Mouse (Mus musculus) heart, postnatal 14 days (tissue): Measurements from ENCODE around the gene Ypel2. TPM values are rescaled to one million over a fixed set of nuclear protein-coding genes. Genes with fewer than 3 reads are reported as not detected.
"Not testable (repeated sequence)": the region's sequence is repeated elsewhere in the genome, so short reads cannot be mapped to it uniquely, and the experiment has no call there.

ENCODE experiments used
- DNase-seq, 2 experiments: peaks; one replicate each; pipeline ENCODE4 v3.0.0; 2021 to 2022
- intact Hi-C: fragments of 180-260 bp; cut with DNase I; formaldehyde crosslinking; loops from one replicate; pipeline ENCODE4 v1.15.1; 2025
- long read RNA-seq, 2 experiments: library from polyadenylated mRNA; stranded (forward); transcript quantifications; one replicate each; pipeline ENCODE4 v2.0.0; 2021
- total RNA-seq, 2 experiments: library from RNA; stranded (reverse); gene quantifications; 2 replicates each; pipeline ENCODE4 v1.2.3; 2021

Ypel2 gene
- 10 to 100 TPM; 24.7 to 24.8 TPM for total RNA-seq
- long read RNA-seq, experiment 1, full-length matches to known transcripts: 5 of 14 reads
- long read RNA-seq, experiment 1, partial matches to known transcripts: 0 of 14 reads
- long read RNA-seq, experiment 1, other reads (novel, unspliced or antisense): 9 of 14 reads
- long read RNA-seq, experiment 2, full-length matches to known transcripts: 9 of 15 reads
- long read RNA-seq, experiment 2, partial matches to known transcripts: 0 of 15 reads
- long read RNA-seq, experiment 2, other reads (novel, unspliced or antisense): 6 of 15 reads

DNA sequence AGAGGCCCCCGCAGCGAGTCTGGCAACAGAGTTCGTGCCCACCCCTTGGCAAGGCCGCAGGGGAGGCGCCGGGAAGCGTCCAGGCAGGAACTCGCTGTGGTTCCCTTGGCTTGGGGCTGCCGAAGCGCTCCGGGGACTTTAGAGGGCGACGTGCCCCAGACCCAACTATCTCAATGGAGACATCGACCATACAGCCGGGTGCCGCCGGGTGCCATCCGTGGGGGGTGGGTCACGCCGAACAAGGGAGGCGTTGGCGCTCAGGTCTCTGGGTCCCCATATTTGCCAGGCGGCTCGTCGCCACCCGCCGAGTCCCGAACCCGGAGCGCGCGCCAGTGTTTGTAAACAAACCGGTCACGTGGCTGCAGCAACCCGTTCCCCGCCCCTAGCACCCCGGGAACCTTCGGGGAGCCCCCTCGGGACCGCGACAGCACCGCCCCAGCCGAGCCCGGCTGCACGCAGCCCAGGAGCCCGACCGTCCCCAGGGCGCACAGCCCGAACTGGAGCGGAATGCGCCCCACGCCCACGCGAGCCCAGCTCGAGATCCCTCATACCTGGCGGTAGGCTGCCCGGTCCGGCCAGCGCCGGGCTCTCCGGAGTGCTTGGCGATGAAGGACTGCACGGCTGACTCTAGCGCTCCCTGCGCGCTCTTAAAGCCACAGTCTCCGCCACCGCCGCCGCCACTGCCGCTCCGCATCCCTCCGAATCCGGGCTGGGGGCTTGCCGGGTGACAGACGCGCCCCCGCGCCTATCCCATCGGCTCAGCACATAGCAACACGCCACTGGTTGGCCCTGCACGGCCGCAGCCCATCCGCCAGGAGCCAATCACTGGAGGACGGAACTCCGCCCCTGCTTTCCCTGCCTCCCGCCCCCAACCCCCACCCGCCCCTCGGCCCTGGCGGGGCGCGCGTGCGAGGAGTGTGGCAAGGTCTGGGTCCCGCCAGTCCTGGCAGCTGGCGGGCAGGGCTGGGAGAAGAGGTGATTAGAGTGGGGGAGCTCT is at the start of gene Ypel2:
Gene Ypel2 (minus strand): TSS at position 667 of the 997 bp plus-strand sequence.
- peak; percentile 97 to 98 for DNase-seq
- intact Hi-C loops: loop anchor here (2.0 to 10.0 kb wide), 3 partner anchors 35 to 99 kb away; no protein-coding TSS in a partner anchor

GRCm38 (mm10) chr11:87043052-87043451 is 49.5 kb upstream of the Ypel2 start:
- intact Hi-C loops: no loop called here
- DNase-seq: no peak

- no peak for DNase-seq
- intact Hi-C loops: no loop called here
Measured at GRCm38 (mm10) chr11:87039307-87039963, 45.9 kb upstream of the Ypel2 start.

GRCm38 (mm10) chr11:87036180-87036579 is 42.7 kb upstream of the Ypel2 start:
- intact Hi-C loops: no loop called here
- DNase-seq: no peak

DNA sequence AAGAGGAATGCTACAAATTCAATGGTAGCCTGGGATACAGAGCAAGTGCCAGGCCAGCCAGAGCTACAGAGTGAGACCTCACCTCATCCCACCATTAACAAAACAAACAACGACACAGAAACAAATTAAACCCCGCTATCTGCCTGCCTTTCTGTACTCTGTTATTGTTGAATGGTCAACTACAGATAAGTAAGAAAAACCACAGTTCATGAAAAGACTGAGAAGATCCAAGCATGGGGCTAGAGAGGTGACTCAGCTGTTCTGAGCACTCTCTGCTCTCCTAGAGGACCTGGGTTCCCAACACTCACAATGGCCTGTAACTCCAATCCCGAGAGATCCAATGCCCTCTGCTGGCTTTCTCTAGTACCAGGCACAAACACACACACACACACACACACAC is 34.7 kb upstream of the Ypel2 start:
- DNase-seq: no peak
- intact Hi-C loops: no loop called here

DNA sequence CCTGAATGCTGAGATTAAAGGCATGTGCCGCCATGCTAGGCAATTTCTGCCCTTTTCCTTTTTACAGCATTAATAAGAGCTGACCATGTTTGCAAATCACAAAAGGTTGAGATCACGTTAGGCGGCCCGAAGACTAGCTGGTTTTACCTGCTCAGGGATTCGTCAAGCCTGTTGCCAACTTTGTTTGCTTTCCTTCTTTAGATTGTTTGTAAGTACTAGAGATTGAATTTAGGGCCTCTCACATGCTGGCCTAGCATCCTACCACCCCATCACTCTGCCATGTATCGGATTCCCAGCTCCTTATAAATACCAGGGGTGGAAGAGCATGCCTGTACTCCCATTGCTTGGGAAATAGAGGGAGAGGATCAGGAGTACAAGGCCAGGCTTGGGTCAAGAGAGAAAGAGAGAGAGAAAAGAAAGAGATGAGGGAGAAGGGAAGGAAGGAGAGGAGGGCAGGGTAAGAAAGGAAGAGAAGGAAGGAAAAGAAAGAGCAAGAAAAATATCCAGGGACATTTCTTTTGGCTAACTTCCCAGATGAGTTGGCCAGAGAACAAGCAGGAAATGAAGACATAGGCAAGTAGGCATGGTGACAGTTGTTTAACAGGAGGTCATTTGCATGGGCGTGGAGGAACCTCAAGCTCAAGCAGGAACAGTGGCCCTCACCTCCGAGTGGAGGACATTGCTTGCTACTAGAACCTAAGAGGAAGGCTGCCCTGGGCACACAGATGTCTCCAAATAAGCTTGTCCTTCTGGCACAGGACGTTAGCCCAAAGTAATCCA is 32.8 kb upstream of the Ypel2 start:
- intact Hi-C loops: no loop called here

DNA sequence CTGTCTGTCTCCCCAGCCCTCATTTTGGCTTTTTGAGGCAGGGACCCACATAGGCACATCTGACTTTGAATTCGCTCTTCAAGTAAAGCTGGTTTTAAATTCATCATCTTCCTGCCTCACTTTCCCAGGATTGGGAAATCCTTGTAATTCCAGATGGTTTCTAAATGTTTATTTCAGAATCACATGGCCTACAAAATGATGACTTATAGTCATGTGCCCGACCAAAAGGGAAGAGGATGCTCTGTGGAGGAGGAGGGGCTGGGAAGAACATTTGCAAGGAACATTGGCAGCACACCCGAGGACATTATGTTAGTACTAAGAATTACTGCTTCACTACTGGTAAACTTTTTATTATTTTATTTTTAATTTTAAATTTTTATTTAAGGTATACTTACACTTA is 31.8 kb upstream of the Ypel2 start:
- intact Hi-C loops: no loop called here
- no peak for DNase-seq

More for the DNA sequence above, 32.8 kb upstream of the Ypel2 start:
- no peak for DNase-seq

DNA sequence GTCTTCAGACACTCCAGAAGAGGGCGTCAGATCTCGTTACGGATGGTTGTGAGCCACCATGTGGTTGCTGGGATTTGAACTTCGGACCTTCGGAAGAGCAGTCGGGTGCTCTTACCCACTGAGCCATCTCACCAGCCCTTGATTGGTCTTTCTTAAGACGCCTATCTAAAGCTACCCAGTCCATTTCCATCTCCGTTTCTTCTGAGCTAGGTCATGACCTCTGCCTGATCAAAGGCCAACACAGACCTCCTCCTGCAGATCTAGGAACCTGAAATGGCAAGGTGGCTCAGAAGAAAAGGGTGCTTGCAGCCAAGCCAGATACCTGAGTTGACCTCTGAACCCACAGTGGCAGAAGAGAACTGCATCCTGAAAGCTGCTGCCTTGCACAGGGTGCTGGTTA is 29.7 kb upstream of the Ypel2 start:
- intact Hi-C loops, DNase-seq: not testable (repeated sequence)

GRCm38 (mm10) chr11:87022765-87023164 is 29.3 kb upstream of the Ypel2 start:
- no peak for DNase-seq
- intact Hi-C loops: no loop called here

GRCm38 (mm10) chr11:87021551-87021950 is 28.0 kb upstream of the Ypel2 start:
- intact Hi-C loops: no loop called here
- no peak for DNase-seq

GRCm38 (mm10) chr11:87020449-87020848 is 26.9 kb upstream of the Ypel2 start:
- intact Hi-C loops: no loop called here
- DNase-seq: no peak

GRCm38 (mm10) chr11:87019431-87019830 is 25.9 kb upstream of the Ypel2 start:
- DNase-seq: no peak
- intact Hi-C loops: no loop called here

DNA sequence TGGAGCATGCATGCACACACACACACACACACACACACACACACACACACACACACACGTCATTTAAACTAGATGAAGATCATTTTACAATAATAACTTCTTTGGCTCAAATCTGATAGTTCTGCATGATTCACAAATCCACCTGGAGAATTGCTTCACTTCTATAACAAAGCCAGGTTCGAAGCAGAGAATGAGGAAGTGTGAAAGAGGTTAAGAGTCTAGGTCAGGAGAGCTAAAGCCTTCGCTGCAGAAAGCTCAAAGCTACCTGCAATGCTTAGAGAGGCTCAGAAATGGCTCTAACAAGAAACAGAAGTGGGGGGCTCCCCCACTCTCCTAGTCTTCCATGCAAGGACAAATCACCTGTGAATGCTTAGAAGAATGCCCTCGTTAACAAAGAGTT is 24.6 kb upstream of the Ypel2 start:
- no peak for DNase-seq
- intact Hi-C loops: no loop called here

DNA sequence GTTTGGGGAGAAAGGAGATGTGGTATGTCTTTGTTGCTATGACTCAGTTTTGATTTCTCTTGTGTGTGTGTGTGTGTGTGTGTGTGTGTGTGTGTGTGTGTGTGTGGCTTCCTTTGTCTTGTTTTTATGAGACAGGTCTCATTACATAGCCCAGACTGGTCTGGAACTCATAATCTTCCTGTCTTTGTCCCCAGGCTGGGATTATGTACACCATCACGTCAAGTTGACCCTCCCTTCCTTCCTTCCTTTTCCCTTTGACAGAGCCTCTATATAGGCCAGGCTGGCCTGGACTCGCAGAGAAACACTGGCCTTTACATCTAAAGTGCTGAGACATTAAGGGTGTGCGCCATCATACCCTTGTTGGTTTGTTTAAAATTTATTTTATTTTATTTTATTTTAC is 22.2 kb upstream of the Ypel2 start:
- DNase-seq: no peak
- intact Hi-C loops: no loop called here

GRCm38 (mm10) chr11:87010476-87010875 is 17.0 kb upstream of the Ypel2 start:
- intact Hi-C loops: loop anchor here (2.0 to 5.0 kb wide), 2 partner anchors 238 to 444 kb away; no protein-coding TSS in a partner anchor
- peak; percentile 36 to 72 for DNase-seq

DNA sequence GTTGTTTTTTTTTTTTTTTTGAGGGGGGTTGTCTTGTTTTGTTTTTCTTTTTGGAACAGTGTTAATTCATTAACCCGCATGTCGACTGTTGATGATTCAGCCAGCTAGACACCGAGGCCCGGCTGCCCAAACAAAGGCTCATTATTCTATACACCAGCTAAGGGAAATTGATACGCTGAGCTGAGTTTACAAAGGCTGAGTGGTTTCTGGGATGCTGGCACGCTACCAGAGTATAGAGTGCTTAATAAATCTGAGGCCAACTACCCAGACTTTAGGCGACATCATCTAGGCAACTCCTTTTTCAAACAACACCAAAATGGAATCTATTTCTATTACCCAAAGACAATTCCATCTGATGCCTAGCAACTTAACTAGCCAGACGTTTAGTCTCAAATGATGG is 13.9 kb upstream of the Ypel2 start:
- intact Hi-C loops: loop anchor here (10.0 kb wide), 1 partner anchor 353 kb away; no protein-coding TSS in a partner anchor
- DNase-seq: no peak

DNA sequence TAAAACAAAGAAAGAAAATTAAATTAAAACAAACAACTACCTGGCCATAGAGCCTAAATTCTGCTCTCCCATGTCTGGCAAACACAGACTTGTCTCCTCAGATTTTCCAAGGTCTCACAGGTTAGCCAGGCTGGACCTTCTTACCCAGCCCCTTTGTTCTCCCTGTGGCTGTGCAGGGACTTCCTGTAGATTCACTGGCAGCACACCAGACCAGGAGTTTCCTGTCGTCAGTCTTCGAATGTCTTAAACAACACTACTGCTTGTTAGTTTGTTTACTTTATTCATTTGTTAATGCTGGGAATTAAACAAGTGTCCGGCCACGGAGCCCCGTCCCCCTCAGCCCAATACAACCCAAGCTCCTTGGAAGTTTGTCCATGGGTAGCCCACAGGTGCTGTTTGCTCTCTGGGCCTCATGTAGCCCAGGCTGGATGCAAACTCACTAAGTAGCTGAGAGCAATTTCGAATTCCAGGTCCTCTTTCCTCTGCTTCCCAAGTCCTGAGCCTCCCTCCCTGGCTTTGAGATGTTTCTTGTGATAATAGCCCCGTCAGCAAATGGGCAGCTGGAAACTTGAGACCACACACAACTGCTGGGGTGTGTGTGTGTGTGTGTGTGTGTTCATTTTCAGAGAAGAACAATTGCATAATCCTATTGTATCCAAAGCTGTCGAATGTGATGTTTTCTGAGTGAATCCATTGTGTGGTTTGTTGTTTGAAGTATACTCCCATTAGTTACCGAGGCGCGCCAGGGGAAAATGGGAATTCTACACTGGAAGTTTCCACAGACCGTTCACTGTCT is 11.7 kb upstream of the Ypel2 start:
- intact Hi-C loops: loop anchor here (10.0 kb wide), 1 partner anchor 350 kb away; no protein-coding TSS in a partner anchor
- DNase-seq: no peak

DNA sequence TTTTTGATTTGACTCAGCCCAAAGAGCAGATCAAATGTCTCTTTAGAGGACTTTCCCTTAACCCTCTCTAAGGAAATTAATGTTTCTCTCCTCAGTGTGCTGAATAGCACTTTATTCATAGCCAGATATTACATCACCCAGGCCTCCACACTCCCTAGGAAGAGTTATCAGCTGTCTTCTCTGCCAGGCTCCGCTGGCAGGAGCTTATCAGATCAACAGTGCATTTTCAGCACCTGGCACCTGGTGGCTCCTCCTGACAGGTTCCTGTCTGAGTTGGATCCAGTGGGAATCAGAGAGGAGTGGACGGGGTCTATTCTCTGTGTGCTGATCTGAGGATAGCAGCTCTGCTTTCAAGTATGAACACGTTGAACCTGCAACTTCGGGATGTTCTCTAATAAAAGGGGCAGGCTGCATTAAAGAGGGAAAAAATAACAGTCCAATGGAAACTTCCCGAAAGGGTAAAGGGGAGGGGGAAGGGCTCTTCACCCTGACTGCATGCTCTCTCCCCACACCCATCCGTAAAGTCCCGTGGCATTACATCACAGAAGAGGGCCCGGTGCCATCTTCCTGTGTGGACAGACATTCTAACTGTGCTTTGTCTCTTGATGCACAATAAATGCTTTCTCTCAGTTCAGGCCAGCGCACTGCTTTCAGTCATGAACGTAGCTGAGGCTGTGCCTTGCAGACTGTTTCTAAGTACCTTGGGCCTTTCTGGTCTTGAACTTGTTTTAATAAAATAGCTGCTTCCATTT is 8.7 kb upstream of the Ypel2 start:
- peak in 1 of 2 experiments; percentile 47 for DNase-seq
- intact Hi-C loops: loop anchor here (10.0 kb wide), 1 partner anchor 347 kb away; no protein-coding TSS in a partner anchor
